Mouse (Mus musculus) cerebellum, adult 2 months (tissue): Measurements from ENCODE around the gene Zfp846. TPM values are rescaled to one million over a fixed set of nuclear protein-coding genes. Genes with fewer than 3 reads are reported as not detected.

Source experiments
- DNase-seq, 2 experiments: peaks; one replicate each; pipeline ENCODE4 v3.0.0; 2021
- H3K27ac ChIP-seq: fragments of 200-500 bp; 2 replicates; pipeline ENCODE4 v1.5.1; 2012; ENCODE audit warnings: low read length, control low read depth, inconsistent platforms; ENCODE audit not compliant: insufficient read depth
- H3K27me3 ChIP-seq: fragments of 200-500 bp; 2 replicates; pipeline ENCODE4 v1.6.1; 2012; ENCODE audit warnings: inconsistent platforms, mild to moderate bottlenecking, low read length, moderate library complexity; ENCODE audit not compliant: control insufficient read depth, insufficient read depth
- H3K4me1 ChIP-seq: fragments of 200-500 bp; 2 replicates; pipeline ENCODE4 v1.6.1; 2011; ENCODE audit warnings: low read length; ENCODE audit not compliant: control insufficient read depth, insufficient read depth
- H3K4me3 ChIP-seq: fragments of 200-500 bp; replicated peaks from 2 replicates; pipeline ENCODE3; 2011; ENCODE audit warnings: mild to moderate bottlenecking, low read depth, low read length, control low read depth; ENCODE audit not compliant: insufficient read depth
- CTCF ChIP-seq: fragments of 200-500 bp; IDR thresholded peaks from 2 replicates; pipeline ENCODE4 v1.5.1; 2011; ENCODE audit warnings: low read depth, mild to moderate bottlenecking, control low read depth, low read length, moderate library complexity, borderline replicate concordance; ENCODE audit not compliant: insufficient read depth
- POLR2A ChIP-seq: fragments of 200-500 bp; IDR thresholded peaks from 2 replicates; pipeline ENCODE4 v1.6.1; 2011; ENCODE audit warnings: low read length, control low read depth, borderline replicate concordance; ENCODE audit not compliant: insufficient read depth
- WGBS: fragments of 180-500 bp; shearing (Covaris S2); methylation state at CpG from one replicate; pipeline ENCODE4 v1.1.7; 2018; 5-methylcytosine and 5-hydroxymethylcytosine counted together
- polyA plus RNA-seq: library from polyadenylated mRNA; depleted of rRNA; stranded (reverse); fragments of >200 nt; gene quantifications from 2 replicates; pipeline ENCODE4 v1.2.3, GENCODE M21; 2012; rRNA removed

The Zfp846 gene
- 15.4 and 17.1 TPM in 2 replicates for polyA plus RNA-seq

DNA sequence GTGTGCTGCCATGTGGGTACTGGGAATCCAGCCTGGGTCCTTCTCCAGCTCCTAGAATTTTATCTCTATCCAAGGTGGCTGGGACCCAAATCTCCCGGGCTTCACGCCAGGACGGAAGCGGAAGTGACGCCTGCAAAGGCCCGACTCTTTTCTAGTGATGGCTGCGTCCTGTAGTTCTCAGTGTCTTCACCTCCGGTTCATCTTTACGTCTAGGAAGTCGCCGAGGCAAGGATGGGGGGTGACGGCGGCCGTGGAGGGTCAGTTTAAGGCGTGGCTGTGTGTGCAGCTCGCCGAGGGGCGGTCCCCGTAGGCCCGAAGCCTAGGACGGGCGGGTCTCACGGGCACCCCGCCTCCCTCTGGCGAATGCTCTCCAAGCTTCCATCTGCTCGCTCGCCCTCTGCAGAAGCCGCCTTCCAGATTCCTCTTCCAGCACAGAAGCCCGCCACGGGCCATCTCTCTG, at the start of gene Zfp846:
Gene Zfp846, plus strand, starts transcription at position 117 of the 460 bp plus-strand sequence.
- no peaks in the 10 kb centered on the region for H3K4me1 ChIP-seq
- peak within 1 kb of the TSS; percentile 75 for H3K4me3 ChIP-seq
- H3K27ac ChIP-seq: peak within 1 kb of the TSS; percentile 85
- TF ChIP-seq CTCF: no peak
- peak; percentile 67; the same call in 1 of the 2 replicates for TF ChIP-seq POLR2A
- no peaks in the 10 kb centered on the region for H3K27me3 ChIP-seq
- WGBS: 0% methylated on average over 30 of the region's 30 CpGs
- peak; percentile 100 for DNase-seq

DNA sequence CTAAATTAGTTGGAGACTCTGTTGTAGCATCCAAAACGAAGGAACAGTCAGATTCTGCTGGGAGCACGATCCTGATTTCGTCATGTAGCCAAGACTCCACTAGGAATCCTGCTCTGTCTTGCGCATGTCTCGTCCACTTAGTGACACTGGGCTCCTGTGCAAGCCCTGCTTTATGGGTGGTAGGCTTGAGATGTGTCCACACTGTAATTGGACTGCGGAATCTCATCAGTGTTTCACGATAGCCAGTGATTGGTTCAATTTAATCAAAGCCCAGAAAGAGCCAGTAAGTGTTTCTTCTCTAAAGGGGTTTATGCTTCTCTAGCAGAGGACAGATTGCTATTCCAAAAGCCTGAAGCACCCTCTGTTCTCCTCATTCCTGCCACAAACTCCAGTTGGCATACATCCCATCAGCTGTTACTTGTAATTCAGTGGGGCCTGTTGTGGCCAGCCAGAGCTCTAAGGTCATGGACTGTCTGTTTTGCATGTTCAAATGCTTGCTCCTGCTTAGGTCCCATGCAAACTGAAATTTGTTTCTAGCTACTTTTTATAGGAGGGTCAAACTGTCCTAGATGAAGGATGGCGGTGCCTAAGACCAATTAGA, 46.7 kb upstream of the Zfp846 start:
- Histone ChIP-seq H3K4me1 (no peaks in the 10 kb centered on the region), H3K27ac (no peak overlapping the region), H3K4me3 (no peak overlapping the region), H3K27me3 (no peaks in the 10 kb centered on the region)
- peak; percentile 29 to 60 for DNase-seq
- no peak for TF ChIP-seq POLR2A
- TF ChIP-seq CTCF: no peak
- WGBS: 43% methylated on average over 8 of the region's 8 CpGs

DNA sequence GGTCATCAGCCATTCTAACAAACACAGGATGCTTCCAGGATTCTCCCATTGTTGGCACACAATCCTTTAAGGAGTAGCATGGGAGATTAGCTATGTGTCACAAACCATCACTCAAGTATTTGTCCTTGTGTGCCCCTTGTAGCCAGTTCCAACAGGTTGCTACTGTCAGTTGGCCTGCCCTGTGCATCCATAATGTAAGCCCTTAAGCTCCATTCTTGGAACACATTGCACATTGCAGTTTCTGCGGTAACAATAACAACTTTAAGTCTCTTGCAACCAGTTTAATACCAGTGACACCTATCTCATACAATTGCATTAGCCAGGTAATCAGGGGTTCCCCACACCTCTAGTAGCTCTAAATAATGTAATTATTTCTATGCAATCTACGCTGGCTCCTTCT, 44.5 kb upstream of the Zfp846 start:
- Histone ChIP-seq H3K4me3 (no peak overlapping the region), H3K27me3 (no peaks in the 10 kb centered on the region), H3K4me1 (no peaks in the 10 kb centered on the region), H3K27ac (no peak overlapping the region)
- DNase-seq: no peak
- WGBS: 75% methylated on average over 2 of the region's 2 CpGs
- TF ChIP-seq CTCF (no peak), POLR2A (no peak)

DNA sequence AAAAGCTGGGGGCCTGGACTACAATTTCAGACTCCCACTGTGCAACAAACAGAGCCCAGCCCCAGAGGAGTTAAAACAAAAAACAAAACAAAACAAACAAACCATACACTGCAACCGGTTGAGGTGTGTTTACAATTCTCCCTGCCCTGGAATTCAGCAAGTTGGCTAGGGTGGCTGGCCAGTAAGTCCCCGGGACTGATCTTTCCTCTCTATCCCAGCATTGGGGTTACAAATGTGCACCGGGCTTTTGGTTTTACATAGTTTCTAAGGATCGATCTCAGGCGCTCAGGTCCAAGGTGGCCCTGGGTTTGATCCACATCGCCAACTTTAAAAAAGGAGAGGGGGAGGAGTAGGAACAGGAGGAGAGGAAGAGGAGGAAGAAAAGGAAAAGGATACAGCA, 37.6 kb upstream of the Zfp846 start:
- WGBS: 41% methylated on average over 6 of the region's 6 CpGs
- no peak overlapping the region for H3K27ac ChIP-seq
- no peak for DNase-seq

DNA sequence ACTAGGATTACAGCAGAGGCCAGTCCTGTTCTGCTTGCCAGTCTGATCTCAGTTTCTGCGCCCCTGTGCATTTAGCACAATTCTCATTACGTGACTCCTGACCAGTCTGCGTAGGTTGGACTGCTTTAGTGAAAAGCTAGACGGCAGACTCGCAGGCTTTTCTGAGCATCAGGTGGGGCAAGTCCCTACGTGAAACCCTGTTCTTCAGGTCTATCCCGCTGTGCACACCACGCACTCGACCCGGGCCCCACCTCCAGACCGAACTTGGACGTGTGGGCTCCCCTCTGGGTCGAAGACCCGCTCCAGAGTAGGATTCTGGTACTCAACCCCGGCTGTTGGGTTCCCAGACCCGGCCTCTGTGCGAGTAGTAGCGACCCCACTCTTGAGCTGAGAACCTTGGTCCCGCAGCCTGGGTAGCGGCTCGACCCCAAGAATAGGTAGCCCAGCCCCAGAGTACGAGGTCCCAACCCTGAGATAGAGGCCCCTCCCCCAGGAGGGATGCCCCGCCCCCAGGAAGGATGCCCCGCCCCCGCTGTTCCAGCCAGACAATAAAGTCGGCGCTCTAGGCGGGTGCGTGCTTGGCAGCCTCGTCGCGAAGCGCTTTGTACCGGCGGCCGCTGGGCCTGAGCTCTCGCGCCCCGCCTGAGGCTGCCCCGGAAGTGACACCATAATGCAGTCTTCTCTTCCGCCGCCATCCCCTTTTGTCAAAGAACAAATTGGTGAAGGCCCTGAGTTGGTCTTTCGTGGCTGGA, 36.8 kb upstream of the Zfp846 start:
- Histone ChIP-seq H3K27me3 (no peaks in the 10 kb centered on the region), H3K27ac (peak overlapping the region; percentile 78), H3K4me1 (no peaks in the 10 kb centered on the region), H3K4me3 (peak overlapping the region; percentile 65)
- DNase-seq: peak; percentile 80 to 82
- no peak for TF ChIP-seq CTCF
- TF ChIP-seq POLR2A: peak; percentile 54; the same call in 1 of the 2 replicates
- 2% methylated on average over 43 of the region's 43 CpGs for WGBS

More for the DNA sequence above, 37.6 kb upstream of the Zfp846 start:
- H3K27me3 ChIP-seq: no peaks in the 10 kb centered on the region
- H3K4me3 ChIP-seq: no peak overlapping the region
- no peaks in the 10 kb centered on the region for H3K4me1 ChIP-seq
- TF ChIP-seq CTCF (no peak), POLR2A (no peak)

DNA sequence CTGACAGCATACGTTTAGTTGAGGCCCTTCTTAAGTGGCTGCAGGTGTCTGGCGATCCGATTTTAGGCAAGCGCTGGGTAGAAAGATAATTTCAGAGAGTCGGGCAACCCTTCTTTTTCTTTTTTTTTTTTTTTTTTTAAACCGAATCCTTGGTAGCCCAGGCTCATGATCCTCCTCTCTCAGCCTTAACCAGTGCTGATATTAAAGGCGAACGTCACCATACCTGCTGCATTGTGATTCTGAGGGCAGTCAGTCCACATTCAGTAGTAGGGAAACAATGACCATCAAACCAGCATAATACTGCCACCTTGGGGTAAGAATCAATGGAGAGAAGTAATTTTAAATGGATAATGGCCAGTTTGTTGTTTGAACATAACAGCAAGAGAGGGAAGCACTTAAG, 35.9 kb upstream of the Zfp846 start:
- WGBS: 18% methylated on average over 8 of the region's 8 CpGs
- Histone ChIP-seq H3K4me1 (no peaks in the 10 kb centered on the region), H3K27me3 (no peaks in the 10 kb centered on the region), H3K4me3 (peak overlapping the region; percentile 65), H3K27ac (no peak overlapping the region; the same call in 1 of the 2 replicates)
- peak; percentile 49; the same call in 1 of the 2 replicates for TF ChIP-seq CTCF
- no peak for TF ChIP-seq POLR2A
- DNase-seq: peak; percentile 34 to 78

DNA sequence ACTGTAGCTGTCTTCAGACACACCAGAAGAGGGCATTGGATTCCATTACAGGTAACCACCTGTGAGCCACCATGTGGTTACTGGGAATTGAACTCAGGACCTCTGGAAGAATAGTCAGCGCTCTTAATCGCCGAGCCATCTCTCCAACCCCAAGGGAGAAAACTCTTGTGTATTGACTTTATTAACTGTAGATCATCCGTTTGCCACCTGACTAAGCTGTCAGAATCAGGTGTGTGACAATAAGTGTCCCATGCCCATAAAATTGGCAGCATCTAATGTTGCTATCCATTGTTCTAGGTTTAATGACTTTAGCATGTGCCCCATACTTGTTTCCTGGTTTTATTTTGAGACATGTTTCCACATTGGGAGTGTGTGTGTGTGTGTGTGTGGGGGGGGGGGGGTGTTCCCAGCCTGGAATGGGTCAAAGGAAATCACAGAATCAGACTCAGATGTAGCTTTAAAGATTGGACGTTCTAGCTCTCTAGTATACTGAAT, 29.3 kb upstream of the Zfp846 start:
- 59% methylated on average over 5 of the region's 5 CpGs for WGBS
- Histone ChIP-seq H3K4me3 (no peak overlapping the region), H3K27ac (no peak overlapping the region), H3K4me1 (no peaks in the 10 kb centered on the region), H3K27me3 (no peaks in the 10 kb centered on the region)
- TF ChIP-seq POLR2A (no peak), CTCF (no peak)
- DNase-seq: no peak
